In genomic region chr3:122618991-122619930, GRCm38 (mm10) we compare ENCODE assay signal across 7 mouse cellular contexts. TPM values are rescaled to one million over a fixed set of nuclear protein-coding genes. Genes with fewer than 3 reads are reported as not detected.
DNase-seq lines count a peak whose midpoint lies in the region; ATAC-seq and TF ChIP-seq lines count a peak whose summit lies in the region.

Gene Fnbp1l, minus strand, starts transcription at chr3:122619715.

- H3K4me3 ChIP-seq in cortical plate, adult 2 months (ENCODE audit: insufficient read depth, low read length): peak within 1 kb of the TSS; percentile 84
- peak within 1 kb of the TSS; percentile 98 for H3K4me3 ChIP-seq in intestine, embryonic 15.5 days (replicated peaks)

- TF ChIP-seq POLR2A in cortical plate, adult 2 months (IDR thresholded peaks at IDR 0.05; ENCODE audit: extremely low read depth, insufficient read depth, low read length): peak; percentile 78

- H3K36me3 ChIP-seq in intestine, embryonic 15.5 days: no peaks in the 10 kb centered on the region

- no peaks in the 10 kb centered on the region for H3K9me3 ChIP-seq in intestine, embryonic 15.5 days

- peak within 1 kb of the TSS; percentile 91 for H3K4me2 ChIP-seq in intestine, embryonic 15.5 days (replicated peaks)

- DNase-seq in ZHBTc4 (ENCODE audit: low read depth, low spot score): peak; percentile 92
- peak; percentile 64 to 75 for DNase-seq in gastrocnemius, postnatal 4 days (ENCODE audit: low spot score in 2 of 2)
- peak; percentile 76 to 82 for DNase-seq in left cerebral cortex, postnatal 36 days (ENCODE audit: low spot score in 2 of 2)
- DNase-seq in mesoderm, embryonic 11.5 days (ENCODE audit: low read depth, low spot score): peak; percentile 89
- DNase-seq in skeletal muscle tissue, adult 2 months (ENCODE audit: low read depth, low spot score): peak; percentile 25

- no peak for TF ChIP-seq CTCF in cortical plate, adult 2 months (IDR thresholded peaks at IDR 0.05; ENCODE audit: extremely low read depth, insufficient read depth, low read length)

- intact Hi-C loops in left cerebral cortex, postnatal 36 days (cut with DNase I): loop anchor here (1.0 to 5.0 kb wide), 3 partner anchors 113 to 324 kb away; partner anchors contain the start of gene Bcar3

- peak within 1 kb of the TSS; percentile 98 for H3K9ac ChIP-seq in intestine, embryonic 15.5 days

- peaks cover 2% of the 10 kb centered on the region for H3K4me1 ChIP-seq in cortical plate, adult 2 months (ENCODE audit: control insufficient read depth, insufficient read depth, low read length)
- peaks cover 15% of the 10 kb centered on the region for H3K4me1 ChIP-seq in intestine, embryonic 15.5 days (replicated peaks)

- H3K27ac ChIP-seq in cortical plate, adult 2 months (ENCODE audit: insufficient read depth, low read length): peak within 1 kb of the TSS; percentile 95
- H3K27ac ChIP-seq in intestine, embryonic 15.5 days: peak within 1 kb of the TSS; percentile 98

- no peaks in the 10 kb centered on the region for H3K27me3 ChIP-seq in intestine, embryonic 15.5 days (replicated peaks)

- under 1% methylated on average over 94 of the region's 118 CpGs for WGBS in intestine, embryonic 15.5 days

- ATAC-seq in intestine, embryonic 15.5 days: peak; percentile 83

RNA-seq across cellular contexts. Expression of gene Fnbp1l, which starts in this region (rescaled TPM):
- polyA plus RNA-seq in cortical plate, adult 2 months (2012; rRNA removed): 89.9 and 91.1 TPM in 2 replicates
- total RNA-seq in gastrocnemius, postnatal 4 days (2021): 10 to 100 TPM; 27.2 to 30.2 TPM
- polyA plus RNA-seq in intestine, embryonic 15.5 days (2015; fragmentation: Nextera tagmentation; extraction: Ambion mirVana): 40.0 and 43.1 TPM in 2 replicates
- total RNA-seq in left cerebral cortex, postnatal 36 days (2021): 100 to 1,000 TPM in 1 of 2 experiments, 10 to 100 TPM in 1; 82.7 to 117 TPM

Comparison
In these comparisons a context has a peak if more than half of its experiments do, and no peak if none do; other contexts are left out.
1. Peak in every context shown above with its lines: DNase-seq, ATAC-seq, H3K4me3 ChIP-seq and H3K27ac ChIP-seq.
2. DNase-seq: peak in every context shown above with its lines; median percentile 92 in ZHBTc4; 89 in mesoderm, embryonic 11.5 days; 79 in left cerebral cortex, postnatal 36 days; 70 in gastrocnemius, postnatal 4 days; 25 in skeletal muscle tissue, adult 2 months.